Mouse (Mus musculus) embryonic facial prominence, embryonic 13.5 days (tissue): Measurements from ENCODE around the gene Tssk4. TPM values are rescaled to one million over a fixed set of nuclear protein-coding genes. Genes with fewer than 3 reads are reported as not detected.

Source experiments
- ATAC-seq: fragments of 200-750 bp; cut with Nextera tagmentation; 2 replicates; pipeline ENCODE4 v1.8.0; 2017; ENCODE audit warnings: low read depth; ENCODE audit not compliant: insufficient number of reproducible peaks, insufficient read depth, low FRiP score, low TSS enrichment
- H3K27ac ChIP-seq: fragments of 300-500 bp; sonication (generic); 2 replicates; pipeline ENCODE4 v1.5.1; 2015; ENCODE audit warnings: moderate library complexity, mild to moderate bottlenecking, inconsistent platforms
- H3K27me3 ChIP-seq: fragments of 300-500 bp; sonication (generic); 2 replicates; pipeline ENCODE4 v1.6.1; 2015; ENCODE audit warnings: mild to moderate bottlenecking, inconsistent platforms
- H3K36me3 ChIP-seq: fragments of 300-500 bp; sonication (generic); 2 replicates; pipeline ENCODE4 v1.6.1; 2015; ENCODE audit warnings: mild to moderate bottlenecking, inconsistent platforms
- H3K4me1 ChIP-seq: fragments of 300-500 bp; sonication (generic); 2 replicates; pipeline ENCODE4 v1.6.1; 2015; ENCODE audit warnings: inconsistent platforms
- H3K4me2 ChIP-seq: fragments of 300-500 bp; sonication (generic); 2 replicates; pipeline ENCODE4 v1.6.1; 2015; ENCODE audit warnings: moderate library complexity, mild to moderate bottlenecking, inconsistent platforms
- H3K4me3 ChIP-seq: fragments of 300-500 bp; sonication (generic); 2 replicates; pipeline ENCODE4 v1.5.1; 2015; ENCODE audit warnings: mild to moderate bottlenecking, inconsistent platforms
- H3K9ac ChIP-seq: fragments of 300-500 bp; sonication (generic); 2 replicates; pipeline ENCODE4 v1.6.1; 2015; ENCODE audit warnings: mild to moderate bottlenecking, inconsistent platforms
- H3K9me3 ChIP-seq: fragments of 300-500 bp; sonication (generic); 2 replicates; pipeline ENCODE4 v1.6.1; 2016; ENCODE audit warnings: inconsistent platforms
- WGBS: fragments of 180-500 bp; shearing (Covaris S2); methylation state at CpG from one replicate; pipeline ENCODE4 v1.1.7; 2015; ENCODE audit warnings: mixed read lengths; 5-methylcytosine and 5-hydroxymethylcytosine counted together
- polyA plus RNA-seq: library from polyadenylated mRNA; unstranded; fragments of >200 nt; fragmentation: Nextera tagmentation; extraction: Ambion mirVana; gene quantifications from 2 replicates; pipeline ENCODE4 v1.2.1, GENCODE M21; 2015

Tssk4 gene
- polyA plus RNA-seq, 1 experiment from 2014 or later, result 1.0 TPM

- H3K4me2 ChIP-seq, result peak overlapping the region; percentile 44
- no peak for ATAC-seq
- H3K4me3 ChIP-seq, result peak overlapping the region; percentile 11
- H3K27me3 ChIP-seq, result no peaks in the 10 kb centered on the region
- H3K36me3 ChIP-seq, result peaks cover under 1% of the 10 kb centered on the region; the same call in 1 of the 2 replicates
- peak overlapping the region; percentile 46; the same call in 1 of the 2 replicates for H3K9ac ChIP-seq
- WGBS, result 41% methylated on average over 22 of the region's 22 CpGs
- H3K9me3 ChIP-seq, result no peaks in the 10 kb centered on the region
- H3K4me1 ChIP-seq, result peaks cover 6% of the 10 kb centered on the region; the same call in 1 of the 2 replicates
- H3K27ac ChIP-seq, result no peak overlapping the region
Observed at GRCm38 (mm10) chr14:55618486-55619195, 31.3 kb upstream of the Tssk4 start.

DNA sequence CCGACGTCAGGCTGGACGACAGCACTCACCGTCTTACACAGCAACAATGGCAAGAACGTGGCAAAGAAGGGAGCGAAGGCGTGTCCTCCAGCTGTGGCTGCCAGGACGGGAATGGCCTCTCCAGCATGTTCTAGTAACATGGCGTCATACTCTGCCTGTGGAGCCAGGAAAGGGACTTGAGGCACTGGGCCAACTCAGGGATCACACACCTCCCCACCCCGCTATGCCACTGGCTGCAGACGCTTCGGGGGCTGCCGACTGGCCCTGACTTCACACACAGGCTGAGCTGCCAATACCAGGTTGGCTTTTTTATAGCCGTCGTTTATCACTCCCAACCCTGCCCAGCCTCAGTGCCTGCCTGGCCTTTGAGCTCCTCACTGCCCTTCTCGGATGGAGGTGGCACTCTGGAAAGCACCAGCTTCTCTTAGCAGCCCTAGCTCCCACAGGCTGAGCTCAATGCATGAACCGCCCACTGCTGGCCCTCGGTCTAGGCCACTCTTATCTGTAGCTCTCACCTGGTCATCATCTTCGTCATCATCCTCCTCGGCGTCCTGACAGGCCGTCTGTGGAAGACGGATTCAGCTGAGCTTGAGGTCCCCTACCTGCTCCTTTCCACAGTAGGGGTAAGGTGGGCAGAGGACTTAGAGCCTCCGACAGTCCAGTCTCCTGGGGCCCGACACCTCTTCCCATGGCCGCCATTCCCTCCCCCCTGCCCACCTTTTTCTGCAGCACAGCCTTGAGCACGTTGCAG is 21.7 kb upstream of the Tssk4 start:
- peaks cover 96% of the 10 kb centered on the region for H3K36me3 ChIP-seq
- H3K4me2 ChIP-seq, result no peak overlapping the region
- WGBS, result 93% methylated on average over 27 of the region's 27 CpGs
- no peak overlapping the region for H3K4me3 ChIP-seq
- H3K4me1 ChIP-seq, result no peaks in the 10 kb centered on the region
- H3K9ac ChIP-seq, result no peak overlapping the region
- no peak overlapping the region for H3K27ac ChIP-seq
- H3K27me3 ChIP-seq, result no peaks in the 10 kb centered on the region
- no peaks in the 10 kb centered on the region for H3K9me3 ChIP-seq
- no peak for ATAC-seq

DNA sequence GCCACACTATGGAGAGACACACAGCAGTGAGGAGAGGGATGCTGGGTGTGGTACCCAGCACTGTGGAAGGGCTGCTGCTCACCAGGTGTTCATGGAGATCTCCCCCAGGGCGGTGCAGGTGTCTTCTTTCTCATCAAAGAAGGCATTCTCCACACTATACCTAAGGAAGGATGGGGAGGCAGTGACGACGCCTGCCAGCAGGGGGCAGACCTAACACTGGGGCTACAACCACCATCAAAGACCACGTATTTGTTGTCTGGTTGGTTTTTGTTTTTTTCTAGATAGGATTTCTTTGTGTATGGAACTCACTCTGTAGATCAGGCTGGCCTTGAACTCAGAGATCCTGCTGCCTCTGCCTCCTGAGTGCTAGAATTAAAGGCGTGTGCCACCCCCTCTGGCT is 20.7 kb upstream of the Tssk4 start:
- Histone ChIP-seq H3K27me3 (no peaks in the 10 kb centered on the region), H3K4me1 (peaks cover 6% of the 10 kb centered on the region), H3K9me3 (no peaks in the 10 kb centered on the region), H3K27ac (no peak overlapping the region), H3K36me3 (peaks cover 98% of the 10 kb centered on the region), H3K9ac (no peak overlapping the region), H3K4me3 (no peak overlapping the region), H3K4me2 (no peak overlapping the region)
- WGBS, result 57% methylated on average over 5 of the region's 5 CpGs
- no peak for ATAC-seq

DNA sequence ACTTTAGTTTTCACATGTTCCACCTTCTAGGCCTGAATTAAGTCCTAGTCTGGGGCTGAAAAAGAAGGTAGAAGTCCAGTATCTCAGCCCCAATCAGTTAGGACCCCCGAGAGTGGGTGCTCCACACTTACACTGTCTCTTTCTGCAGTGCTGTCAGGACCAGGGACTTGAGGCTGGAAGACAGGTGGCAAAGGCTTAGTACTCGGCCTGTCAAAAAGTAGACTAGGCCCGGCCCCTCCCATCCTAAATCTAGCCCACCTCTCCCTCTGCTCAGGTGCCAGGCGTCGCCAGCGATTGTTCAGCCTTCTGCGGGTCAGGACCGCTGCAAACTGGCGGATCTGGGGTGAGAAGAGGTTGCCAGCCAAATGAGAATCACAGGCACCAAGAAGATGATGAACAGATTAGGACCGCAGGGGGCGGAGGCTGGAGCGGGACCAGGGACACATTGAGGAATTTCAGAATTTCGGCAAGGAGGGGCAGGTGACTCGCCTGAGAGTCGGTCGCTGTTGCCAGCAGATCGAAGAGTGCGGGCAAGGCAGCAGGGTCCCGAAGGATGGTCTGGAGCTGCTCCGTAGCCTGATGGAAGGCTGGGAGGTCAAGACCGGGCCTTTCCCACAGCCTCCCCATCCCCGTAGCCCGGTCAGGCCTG is 15.0 kb upstream of the Tssk4 start:
- ATAC-seq, result no peak
- Histone ChIP-seq H3K4me3 (peak overlapping the region; percentile 74), H3K4me2 (peak overlapping the region; percentile 74), H3K4me1 (peaks cover 19% of the 10 kb centered on the region), H3K9ac (peak overlapping the region; percentile 84), H3K9me3 (no peaks in the 10 kb centered on the region), H3K27ac (peak overlapping the region; percentile 78), H3K27me3 (no peaks in the 10 kb centered on the region), H3K36me3 (peaks cover 82% of the 10 kb centered on the region)
- 4% methylated on average over 23 of the region's 23 CpGs for WGBS

- ATAC-seq, result peak; percentile 68
- Histone ChIP-seq H3K27ac (peak within 1 kb of the TSS; percentile 78), H3K9me3 (no peaks in the 10 kb centered on the region), H3K4me1 (peaks cover 19% of the 10 kb centered on the region), H3K36me3 (peaks cover 82% of the 10 kb centered on the region), H3K4me2 (peak within 1 kb of the TSS; percentile 74), H3K4me3 (peak within 1 kb of the TSS; percentile 74), H3K27me3 (no peaks in the 10 kb centered on the region), H3K9ac (peak within 1 kb of the TSS; percentile 84)
- WGBS, result 1% methylated on average over 33 of the region's 33 CpGs
Observed at GRCm38 (mm10) chr14:55635523-55636007, 14.4 kb upstream of the Tssk4 start, which contains the start of gene Ipo4. Gene Ipo4, minus strand, starts transcription at chr14:55635957.

DNA sequence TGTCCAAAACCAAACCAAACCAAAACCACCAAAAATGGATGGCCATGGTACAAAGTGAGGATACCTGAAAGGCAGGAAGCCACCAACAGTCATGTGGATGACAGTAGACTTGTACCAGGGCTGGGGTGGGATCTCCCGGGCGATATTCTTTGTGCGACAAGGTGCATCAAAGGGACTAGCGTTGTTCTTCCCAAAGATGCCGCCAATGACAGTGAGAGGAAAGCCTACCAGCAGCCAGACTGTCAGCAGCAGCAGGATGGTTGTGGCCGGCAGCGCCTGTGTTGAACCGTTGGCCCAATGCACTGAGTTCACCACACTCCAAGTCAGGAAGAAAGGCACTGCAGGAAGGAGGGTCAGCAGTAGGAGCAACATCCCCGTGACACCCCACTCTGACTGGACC is 12.2 kb upstream of the Tssk4 start, which contains the start of gene Gm49378:
Gene Gm49378, minus strand, starts transcription at position 101 of the 400 bp plus-strand sequence.
- H3K9me3 ChIP-seq, result no peaks in the 10 kb centered on the region
- no peak within 1 kb of the TSS for H3K27ac ChIP-seq
- peaks cover 25% of the 10 kb centered on the region for H3K4me1 ChIP-seq
- WGBS, result 95% methylated on average over 9 of the region's 9 CpGs
- H3K4me3 ChIP-seq, result no peak within 1 kb of the TSS
- no peak for ATAC-seq
- H3K9ac ChIP-seq, result no peak within 1 kb of the TSS
- no peak within 1 kb of the TSS for H3K4me2 ChIP-seq
- peaks cover 70% of the 10 kb centered on the region for H3K36me3 ChIP-seq
- no peaks in the 10 kb centered on the region for H3K27me3 ChIP-seq

GRCm38 (mm10) chr14:55640816-55641215 is 9.2 kb upstream of the Tssk4 start:
- Histone ChIP-seq H3K4me3 (no peak overlapping the region), H3K4me2 (no peak overlapping the region), H3K9me3 (no peaks in the 10 kb centered on the region), H3K4me1 (peaks cover 24% of the 10 kb centered on the region), H3K27me3 (no peaks in the 10 kb centered on the region), H3K36me3 (peaks cover 57% of the 10 kb centered on the region), H3K27ac (no peak overlapping the region), H3K9ac (no peak overlapping the region)
- no peak for ATAC-seq
- WGBS, result 94% methylated on average over 14 of the region's 14 CpGs

- ATAC-seq, result no peak
- Histone ChIP-seq H3K27ac (no peak overlapping the region), H3K4me1 (peaks cover 21% of the 10 kb centered on the region), H3K4me3 (no peak overlapping the region), H3K36me3 (peaks cover 58% of the 10 kb centered on the region), H3K4me2 (no peak overlapping the region), H3K9me3 (no peaks in the 10 kb centered on the region), H3K9ac (no peak overlapping the region), H3K27me3 (no peaks in the 10 kb centered on the region)
- WGBS, result 90% methylated on average over 13 of the region's 13 CpGs
Observed at GRCm38 (mm10) chr14:55641291-55641690, 8.7 kb upstream of the Tssk4 start.

DNA sequence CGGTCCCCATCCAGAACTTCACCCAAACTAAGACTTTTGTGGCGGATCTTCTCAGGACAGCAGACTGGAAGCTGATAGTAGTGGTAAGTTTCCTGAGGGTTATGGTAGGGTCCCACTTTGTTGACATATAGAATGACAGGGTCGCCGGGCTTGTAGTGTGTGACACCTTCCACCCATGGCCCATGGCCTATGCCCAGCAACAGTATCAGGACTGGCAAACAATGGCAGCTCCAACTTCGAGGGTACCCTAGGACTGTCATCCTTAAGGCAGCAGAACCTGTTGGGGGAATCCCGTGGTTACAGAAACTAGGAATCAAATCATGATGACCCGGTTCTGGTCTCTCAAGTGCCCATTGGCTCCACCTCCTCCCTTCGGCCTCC is 7.3 kb upstream of the Tssk4 start:
- peaks cover 20% of the 10 kb centered on the region for H3K4me1 ChIP-seq
- 22% methylated on average over 8 of the region's 8 CpGs for WGBS
- H3K9me3 ChIP-seq, result no peaks in the 10 kb centered on the region
- peak overlapping the region; percentile 96 for H3K9ac ChIP-seq
- no peaks in the 10 kb centered on the region for H3K27me3 ChIP-seq
- H3K27ac ChIP-seq, result peak overlapping the region; percentile 95; the same call in 1 of the 2 replicates
- no peak for ATAC-seq
- peak overlapping the region; percentile 88 for H3K4me2 ChIP-seq
- peaks cover 58% of the 10 kb centered on the region for H3K36me3 ChIP-seq
- peak overlapping the region; percentile 89 for H3K4me3 ChIP-seq

DNA sequence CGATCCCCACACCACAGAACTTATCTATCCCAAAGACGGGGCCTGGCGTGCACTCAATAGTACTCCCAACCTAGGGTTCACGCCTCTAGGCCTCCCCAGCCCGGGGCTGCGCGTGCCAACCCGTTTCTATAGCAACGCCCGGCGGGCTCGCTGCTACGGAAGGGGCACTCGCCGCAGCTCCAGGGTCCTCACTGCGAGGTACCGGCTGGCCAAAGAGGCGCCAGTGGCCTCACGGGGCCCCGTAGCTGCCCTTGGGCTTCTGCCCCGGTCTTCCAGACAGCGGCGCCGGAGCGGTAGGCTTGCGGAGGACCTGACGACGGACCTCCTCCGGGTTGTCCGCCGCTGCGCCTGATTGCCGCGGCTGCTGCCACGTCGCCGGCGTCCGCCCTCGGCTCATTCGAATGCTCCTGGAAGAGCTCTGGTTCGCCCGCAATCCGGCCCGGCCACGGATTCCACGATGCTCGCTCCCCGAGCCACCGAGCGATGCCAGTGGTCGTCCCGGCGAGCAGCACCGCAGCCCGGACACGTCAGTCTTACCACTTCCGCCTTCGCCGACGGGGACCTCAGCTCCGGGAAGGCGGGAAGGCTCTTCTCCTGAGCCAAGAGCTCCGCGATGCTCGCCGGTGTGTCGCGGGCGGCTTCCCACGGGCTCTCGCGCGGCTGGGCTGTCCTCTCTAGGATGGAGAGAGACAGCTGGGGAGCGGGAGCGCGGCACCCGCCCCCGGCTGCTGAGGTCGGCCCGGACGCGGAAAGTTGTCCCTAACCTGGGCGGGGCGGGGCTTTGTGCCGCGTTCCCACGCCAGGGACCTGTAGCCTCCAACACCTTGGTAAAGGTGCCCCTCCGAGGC is 6.7 kb upstream of the Tssk4 start, which contains the start of gene Tm9sf1:
Gene Tm9sf1, minus strand, starts transcription at position 747 of the 848 bp plus-strand sequence.
- Histone ChIP-seq H3K9me3 (no peaks in the 10 kb centered on the region), H3K4me1 (peaks cover 20% of the 10 kb centered on the region)

More for the DNA sequence above, 6.7 kb upstream of the Tssk4 start, which contains the start of gene Tm9sf1:
- H3K27me3 ChIP-seq, result no peaks in the 10 kb centered on the region
- peak within 1 kb of the TSS; percentile 89 for H3K4me3 ChIP-seq
- peak within 1 kb of the TSS; percentile 95 for H3K27ac ChIP-seq
- under 1% methylated on average over 89 of the region's 89 CpGs for WGBS
- ATAC-seq, result peak; percentile 82
- peaks cover 51% of the 10 kb centered on the region for H3K36me3 ChIP-seq
- peak within 1 kb of the TSS; percentile 88 for H3K4me2 ChIP-seq
- peak within 1 kb of the TSS; percentile 96 for H3K9ac ChIP-seq
